Mouse (Mus musculus): ENCODE results near the gene 1700049E17Rik1. TPM values are rescaled to one million over a fixed set of nuclear protein-coding genes. Genes with fewer than 3 reads are reported as not detected.
"Not testable (repeated sequence)": the region's sequence is repeated elsewhere in the genome, so short reads cannot be mapped to it uniquely, and the experiment has no call there.

1700049E17Rik1 gene
- total RNA-seq (2021), result not detected
- long read RNA-seq, experiment 1, result 0 reads
- long read RNA-seq, experiment 2, result 0 reads

- H3K4me3 ChIP-seq; H3K27ac ChIP-seq; DNase-seq (ENCODE audit: extremely low spot score in 1 of 2, low spot score in 2 of 2); intact Hi-C loops (cut with DNase I): not testable (repeated sequence)
Observed at GRCm38 (mm10) chr14:41924649-41925048, at the start of gene 1700049E17Rik1. Gene 1700049E17Rik1, plus strand, starts transcription at chr14:41924949.

DNA sequence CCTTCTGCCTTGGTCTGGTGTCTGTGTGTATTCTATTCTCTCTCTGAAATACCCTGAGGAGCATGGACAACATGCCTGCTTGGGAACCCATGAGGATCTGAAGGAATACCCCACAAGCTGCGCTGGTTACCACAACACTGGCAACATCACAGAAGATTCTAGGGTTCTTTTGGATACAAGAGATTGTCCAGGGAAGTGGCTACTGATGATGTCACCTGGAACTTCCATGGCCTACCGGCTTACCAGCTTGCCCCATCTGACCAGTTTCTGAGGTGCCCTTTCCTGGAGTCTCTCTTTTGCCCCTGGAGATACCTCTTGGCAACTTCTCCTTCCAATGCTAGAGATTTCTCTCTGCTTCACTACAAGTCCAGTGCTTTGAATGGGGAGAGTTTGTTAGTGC, 17.6 kb upstream of the 1700049E17Rik1 start, which contains the start of gene Gm7980:
TSS of gene Gm7980 (minus strand) at position 101 of the 400 bp plus-strand sequence.
- DNase-seq (ENCODE audit: extremely low spot score in 1 of 2, low spot score in 2 of 2); intact Hi-C loops (cut with DNase I); H3K4me3 ChIP-seq; H3K27ac ChIP-seq: not testable (repeated sequence)

- DNase-seq (ENCODE audit: extremely low spot score in 1 of 2, low spot score in 2 of 2); H3K4me3 ChIP-seq; intact Hi-C loops (cut with DNase I); H3K27ac ChIP-seq: not testable (repeated sequence)
Observed at GRCm38 (mm10) chr14:41943695-41944094, 18.9 kb downstream of the 1700049E17Rik1 start, which contains the start of gene 1700024B05Rik. Gene 1700024B05Rik, plus strand, starts transcription at chr14:41943995.

DNA sequence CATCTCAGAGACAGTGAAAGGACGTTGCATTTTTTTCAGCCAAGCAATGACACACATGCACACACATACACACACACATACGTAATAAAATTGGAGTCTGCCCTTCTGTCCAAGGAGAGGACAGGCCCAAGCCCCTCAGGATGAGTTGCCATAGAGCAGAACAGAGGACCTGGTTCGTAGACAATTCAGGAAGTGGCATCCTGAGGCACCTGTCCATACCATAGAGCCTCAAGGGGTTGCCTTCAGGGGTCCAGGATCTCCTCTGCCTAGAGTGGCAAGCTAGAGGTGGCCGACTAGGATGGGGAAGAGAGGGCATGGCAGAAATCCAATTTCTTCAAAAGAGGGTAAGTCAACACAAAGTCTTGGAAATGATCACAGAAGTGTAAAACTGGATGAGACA, 39.3 kb downstream of the 1700049E17Rik1 start:
- DNase-seq (ENCODE audit: extremely low spot score in 1 of 2, low spot score in 2 of 2); H3K27ac ChIP-seq; H3K4me3 ChIP-seq; intact Hi-C loops (cut with DNase I): not testable (repeated sequence)

GRCm38 (mm10) chr14:41967827-41968226, 43.1 kb downstream of the 1700049E17Rik1 start, which contains the start of gene Gm6401:
Gene Gm6401, minus strand, starts transcription at chr14:41967927.
- intact Hi-C loops (cut with DNase I); H3K4me3 ChIP-seq: not testable (repeated sequence)

DNA sequence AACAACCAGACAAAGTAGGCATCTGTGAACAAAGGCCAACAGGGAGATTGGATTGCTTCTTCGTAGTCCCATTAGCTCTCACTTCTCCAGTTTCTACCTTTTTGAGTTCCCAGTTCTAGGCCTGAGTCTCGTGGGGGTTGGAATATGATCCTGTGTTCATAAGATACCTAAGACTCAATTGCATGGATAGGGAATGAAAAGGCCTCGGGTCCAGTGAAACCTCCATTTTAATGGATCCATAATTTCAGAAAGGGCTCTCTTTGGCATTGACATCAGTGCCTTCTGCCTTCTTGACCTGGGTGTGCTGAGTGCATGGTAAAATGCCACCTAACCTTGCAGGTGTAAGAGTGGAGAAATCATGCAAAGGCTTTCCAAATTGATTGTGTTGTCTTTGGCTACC, 43.8 kb downstream of the 1700049E17Rik1 start:
- intact Hi-C loops (cut with DNase I); H3K27ac ChIP-seq; DNase-seq (ENCODE audit: extremely low spot score in 1 of 2, low spot score in 2 of 2); H3K4me3 ChIP-seq: not testable (repeated sequence)

More at GRCm38 (mm10) chr14:41967827-41968226, 43.1 kb downstream of the 1700049E17Rik1 start, which contains the start of gene Gm6401:
- DNase-seq (ENCODE audit: extremely low spot score in 1 of 2, low spot score in 2 of 2); H3K27ac ChIP-seq: not testable (repeated sequence)

Other genes starting within 250 kb of the 1700049E17Rik1 start
- gene Gm8068, start 223.1 kb upstream of the 1700049E17Rik1 start, total RNA-seq (2021), result not detected
- gene Gm7929, start 174.3 kb upstream of the 1700049E17Rik1 start, total RNA-seq (2021), result not detected
- gene Gm47189, start 152.5 kb upstream of the 1700049E17Rik1 start, total RNA-seq (2021), result not detected
- not detected for gene Gm7980, start 17.7 kb upstream of the 1700049E17Rik1 start, total RNA-seq (2021)
- gene 1700024B05Rik, start 19.0 kb downstream of the 1700049E17Rik1 start, total RNA-seq (2021), result not detected
- gene Gm6401, start 43.0 kb downstream of the 1700049E17Rik1 start, total RNA-seq (2021), result not detected
- gene Gm3543, start 58.4 kb downstream of the 1700049E17Rik1 start, total RNA-seq (2021), result 1 to 10 TPM; 1.8 to 1.9 TPM
- not detected for gene Gm7951, start 192.4 kb downstream of the 1700049E17Rik1 start, total RNA-seq (2021)
- not detected for gene Gm17027, start 237.7 kb downstream of the 1700049E17Rik1 start, total RNA-seq (2021)